Mouse (Mus musculus) adrenal gland, adult 18-20 months (tissue): ENCODE data around the gene Gm11213. TPM values are rescaled to one million over a fixed set of nuclear protein-coding genes. Genes with fewer than 3 reads are reported as not detected.

ENCODE experiments used
- DNase-seq, 2 experiments: peaks; one replicate each; pipeline ENCODE4 v3.0.0; 2021 to 2022; ENCODE audit warnings: low spot score in 2 of 2
- long read RNA-seq, 2 experiments: library from polyadenylated mRNA; stranded (forward); transcript quantifications; one replicate each; pipeline ENCODE4 v2.0.0; 2021
- total RNA-seq, 2 experiments: library from RNA; stranded (reverse); gene quantifications; 1 replicate in 1 of 2; 2 replicates in 1 of 2; pipeline ENCODE4 v1.2.3; 2021

Gm11213 gene
- total RNA-seq, result not detected
- long read RNA-seq, experiment 1, result 0 reads
- long read RNA-seq, experiment 2, result 0 reads

- no peak for DNase-seq
These were observed at the start of gene Gm11213 for GRCm38 (mm10) chr4:63604945-63605344. Gene Gm11213, minus strand, starts transcription at chr4:63605261.

GRCm38 (mm10) chr4:63654381-63654780, 49.3 kb upstream of the Gm11213 start:
- no peak for DNase-seq

- DNase-seq, result no peak
These were observed 39.1 kb upstream of the Gm11213 start for GRCm38 (mm10) chr4:63643956-63644726.

- DNase-seq, result no peak
These were observed 34.8 kb upstream of the Gm11213 start for GRCm38 (mm10) chr4:63639842-63640241.

GRCm38 (mm10) chr4:63638603-63639002, 33.5 kb upstream of the Gm11213 start:
- no peak for DNase-seq

- no peak for DNase-seq
These were observed 28.1 kb upstream of the Gm11213 start for GRCm38 (mm10) chr4:63633181-63633580.

GRCm38 (mm10) chr4:63627111-63627510, 22.1 kb upstream of the Gm11213 start:
- no peak for DNase-seq

GRCm38 (mm10) chr4:63625563-63626080, 20.6 kb upstream of the Gm11213 start:
- no peak for DNase-seq

- peak; percentile 13 to 38 for DNase-seq
These were observed 17.3 kb upstream of the Gm11213 start, which contains the start of gene Tex48 for GRCm38 (mm10) chr4:63622378-63622835. Gene Tex48, minus strand, starts transcription at chr4:63622428.

- no peak for DNase-seq
These were observed 16.8 kb upstream of the Gm11213 start for GRCm38 (mm10) chr4:63621861-63622260.

GRCm38 (mm10) chr4:63608391-63608790, 3.3 kb upstream of the Gm11213 start:
- no peak for DNase-seq

- DNase-seq, result no peak
These were observed 907 bp upstream of the Gm11213 start for GRCm38 (mm10) chr4:63605968-63606367.

- DNase-seq, result no peak
These were observed 484 bp upstream of the Gm11213 start for GRCm38 (mm10) chr4:63605545-63605944.

- no peak for DNase-seq
These were observed 3.8 kb downstream of the Gm11213 start for GRCm38 (mm10) chr4:63601263-63601662.

GRCm38 (mm10) chr4:63600786-63601185, 4.3 kb downstream of the Gm11213 start:
- DNase-seq, result no peak

GRCm38 (mm10) chr4:63596010-63596409, 9.1 kb downstream of the Gm11213 start:
- DNase-seq, result no peak

- no peak for DNase-seq
These were observed 9.8 kb downstream of the Gm11213 start for GRCm38 (mm10) chr4:63595259-63595658.

- no peak for DNase-seq
These were observed 10.5 kb downstream of the Gm11213 start for GRCm38 (mm10) chr4:63594459-63595110.

GRCm38 (mm10) chr4:63590538-63590937, 14.5 kb downstream of the Gm11213 start:
- no peak for DNase-seq

GRCm38 (mm10) chr4:63589987-63590386, 15.1 kb downstream of the Gm11213 start:
- no peak for DNase-seq

GRCm38 (mm10) chr4:63586240-63586639, 18.8 kb downstream of the Gm11213 start:
- no peak for DNase-seq

- DNase-seq, result no peak
These were observed 19.8 kb downstream of the Gm11213 start for GRCm38 (mm10) chr4:63585216-63585615.
